9 mouse cellular contexts compared by ENCODE assay signal in the genomic region with DNA sequence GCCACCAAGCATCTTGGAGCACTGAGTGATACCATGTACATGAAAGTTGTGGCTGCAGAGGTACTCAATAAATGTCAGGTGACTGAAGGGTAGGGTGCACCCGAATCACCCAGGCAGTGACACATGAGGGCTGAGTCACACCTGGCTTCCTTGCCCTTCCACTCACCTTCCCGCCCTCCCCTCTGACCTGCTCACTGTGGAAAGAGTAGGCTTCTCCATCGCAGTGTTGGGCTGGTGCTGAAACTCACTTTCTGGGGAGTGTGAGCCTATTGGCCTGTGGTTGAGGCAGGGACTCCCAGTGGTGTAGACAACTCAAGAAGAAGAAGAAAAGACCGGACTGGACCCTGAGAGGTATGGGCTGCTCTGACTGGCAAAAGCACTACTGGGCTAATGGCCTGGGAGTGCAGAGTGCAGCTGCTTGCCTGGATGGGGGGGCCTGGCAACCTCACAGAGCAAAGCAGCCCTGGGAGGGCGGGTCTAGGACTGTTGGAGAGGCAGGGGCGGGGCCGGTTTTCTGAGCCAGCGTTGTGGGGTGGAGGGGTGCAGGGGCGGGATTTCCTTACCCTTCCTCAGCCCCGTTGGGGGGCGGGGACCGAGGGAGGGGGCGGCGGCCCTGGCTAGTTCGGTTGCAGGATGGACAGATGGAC. TPM values are rescaled to one million over a fixed set of nuclear protein-coding genes. Genes with fewer than 3 reads are reported as not detected.
DNase-seq lines count a peak whose midpoint lies in the region; ATAC-seq and TF ChIP-seq lines count a peak whose summit lies in the region.
"Had no signal": no experiment of that assay in that cellular context is flagged by ENCODE, and none has a peak within 500 bp of the region (broad histone marks: within the 10 kb centered on the region; RNA-seq: fewer than 3 reads in every experiment).

No protein-coding gene starts in this region.

- TF ChIP-seq CTCF in midbrain, postnatal 0 days (IDR thresholded peaks at IDR 0.05) = no peak
- TF ChIP-seq CTCF in heart, postnatal 0 days (IDR thresholded peaks at IDR 0.05; ENCODE audit: low read depth) = no peak

- TF ChIP-seq EP300 in heart, postnatal 0 days (IDR thresholded peaks at IDR 0.05; ENCODE audit: low read depth) = no peak

- intact Hi-C loops in left cerebral cortex, postnatal 36 days (cut with DNase I) = no loop called here

- no peak overlapping the region for H3K9ac ChIP-seq in midbrain, postnatal 0 days (replicated peaks; ENCODE audit: low read length, poor library complexity, severe bottlenecking)
- H3K9ac ChIP-seq in heart, postnatal 0 days (replicated peaks; ENCODE audit: low read depth, low read length) = no peak overlapping the region
- no peak overlapping the region for H3K9ac ChIP-seq in liver, embryonic 15.5 days
- H3K9ac ChIP-seq: liver, embryonic 14.5 days had no signal

- DNase-seq in midbrain, embryonic 10.5 days (ENCODE audit: low spot score) = no peak
- DNase-seq in midbrain, postnatal 0 days (ENCODE audit: low spot score) = no peak
- peak; percentile 39 for DNase-seq in embryo, embryonic 9.5 days (ENCODE audit: extremely low spot score)
- DNase-seq in heart, postnatal 0 days (ENCODE audit: low spot score) = no peak
- peak; percentile 67 to 81 for DNase-seq in urinary bladder, postnatal 4 days (ENCODE audit: low spot score in 2 of 2)
- DNase-seq in layer of hippocampus, postnatal 25 days (ENCODE audit: extremely low spot score in 1 of 2, low spot score in 1 of 2) = no peak
- no peak for DNase-seq in left cerebral cortex, postnatal 36 days (ENCODE audit: low spot score in 2 of 2)

- no peak for ATAC-seq in midbrain, postnatal 0 days (ENCODE audit: low FRiP score)
- no peak for ATAC-seq in heart, postnatal 0 days (ENCODE audit: insufficient read depth, low read depth)
- no peak for ATAC-seq in liver, embryonic 15.5 days (ENCODE audit: insufficient read depth)

- WGBS in midbrain, embryonic 10.5 days = 22% methylated on average over 15 of the region's 15 CpGs
- 23% methylated on average over 14 of the region's 15 CpGs for WGBS in midbrain, postnatal 0 days
- 24% methylated on average over 15 of the region's 15 CpGs for WGBS in heart, postnatal 0 days
- WGBS in liver, embryonic 15.5 days (ENCODE audit: insufficient replicate concordance) = 24% methylated on average over 15 of the region's 15 CpGs

- H3K27me3 ChIP-seq in midbrain, embryonic 10.5 days (ENCODE audit: low read depth, poor library complexity, severe bottlenecking) = no peaks in the 10 kb centered on the region
- no peaks in the 10 kb centered on the region for H3K27me3 ChIP-seq in midbrain, postnatal 0 days (ENCODE audit: insufficient read depth, low read length)
- H3K27me3 ChIP-seq in heart, postnatal 0 days (ENCODE audit: control insufficient read depth, insufficient read depth, low read length) = no peaks in the 10 kb centered on the region
- H3K27me3 ChIP-seq in liver, embryonic 15.5 days = no peaks in the 10 kb centered on the region; the same call in 1 of the 2 replicates

- H3K9me3 ChIP-seq in midbrain, embryonic 10.5 days (replicated peaks) = no peaks in the 10 kb centered on the region
- H3K9me3 ChIP-seq in midbrain, postnatal 0 days (ENCODE audit: low read length) = no peaks in the 10 kb centered on the region
- H3K9me3 ChIP-seq in heart, postnatal 0 days (replicated peaks; ENCODE audit: control insufficient read depth, low read length) = no peaks in the 10 kb centered on the region
- H3K9me3 ChIP-seq in liver, embryonic 15.5 days (replicated peaks) = no peaks in the 10 kb centered on the region

- H3K4me3 ChIP-seq in midbrain, embryonic 10.5 days = peak overlapping the region; percentile 27; the same call in 1 of the 2 replicates
- H3K4me3 ChIP-seq in midbrain, postnatal 0 days (ENCODE audit: low read depth, low read length) = no peak overlapping the region
- 0 out of 2 replicates have a peak overlapping the region, but pooled peaks have one; percentile 9 for H3K4me3 ChIP-seq in heart, postnatal 0 days (ENCODE audit: low read depth, low read length)
- no peak overlapping the region for H3K4me3 ChIP-seq in liver, embryonic 15.5 days (replicated peaks)

- no peaks in the 10 kb centered on the region for H3K36me3 ChIP-seq in midbrain, embryonic 10.5 days
- H3K36me3 ChIP-seq in midbrain, postnatal 0 days (ENCODE audit: insufficient read depth, low read length) = no peaks in the 10 kb centered on the region
- no peaks in the 10 kb centered on the region for H3K36me3 ChIP-seq in heart, postnatal 0 days (replicated peaks; ENCODE audit: control insufficient read depth, insufficient read depth, low read length)
- H3K36me3 ChIP-seq in liver, embryonic 15.5 days (replicated peaks) = no peaks in the 10 kb centered on the region

- peak overlapping the region; percentile 55; the same call in 1 of the 2 replicates for H3K27ac ChIP-seq in midbrain, embryonic 10.5 days (replicated peaks)
- H3K27ac ChIP-seq in midbrain, postnatal 0 days (ENCODE audit: low read depth, low read length) = no peak overlapping the region
- no peak overlapping the region for H3K27ac ChIP-seq in heart, postnatal 0 days (ENCODE audit: low read depth)
- H3K27ac ChIP-seq in liver, embryonic 15.5 days (replicated peaks) = no peak overlapping the region
- H3K27ac ChIP-seq: liver, embryonic 14.5 days had no signal

- peaks cover 36% of the 10 kb centered on the region for H3K4me1 ChIP-seq in midbrain, embryonic 10.5 days
- H3K4me1 ChIP-seq in midbrain, postnatal 0 days (ENCODE audit: insufficient read depth, low read length) = peaks cover 6% of the 10 kb centered on the region; the same call in 1 of the 2 replicates
- H3K4me1 ChIP-seq in heart, postnatal 0 days (ENCODE audit: control insufficient read depth, insufficient read depth) = peaks cover 34% of the 10 kb centered on the region
- peaks cover 59% of the 10 kb centered on the region for H3K4me1 ChIP-seq in liver, embryonic 15.5 days (replicated peaks)

- no peak overlapping the region for H3K4me2 ChIP-seq in midbrain, postnatal 0 days (ENCODE audit: low read depth, low read length, poor library complexity, severe bottlenecking)
- H3K4me2 ChIP-seq in heart, postnatal 0 days (ENCODE audit: low read depth, low read length) = peak overlapping the region; percentile 43
- H3K4me2 ChIP-seq in liver, embryonic 15.5 days = peak overlapping the region; percentile 8; the same call in 1 of the 2 replicates

RNA-seq across cellular contexts. Expression of gene Ucn2, which starts 2.0 kb away (rescaled TPM):
- polyA plus RNA-seq in midbrain, embryonic 10.5 days (2016; fragmentation: Nextera tagmentation; extraction: Ambion mirVana) = not detected in 2 replicates
- total RNA-seq in midbrain, postnatal 0 days (2014; rRNA removed) = not detected in 2 replicates
- not detected in 2 replicates for polyA plus RNA-seq in midbrain, postnatal 0 days (2015; fragmentation: Nextera tagmentation; extraction: Ambion mirVana)
- total RNA-seq in heart, postnatal 0 days (2014; rRNA removed; ENCODE audit: low replicate concordance) = not detected in 2 replicates
- polyA plus RNA-seq in heart, postnatal 0 days (2015; fragmentation: Nextera tagmentation; extraction: Ambion mirVana) = not detected in 2 replicates
- 0.07 TPM in 1 of 2 replicates, not detected in the other for polyA plus RNA-seq in liver, embryonic 15.5 days (2015; fragmentation: Nextera tagmentation; extraction: Ambion mirVana)
- not detected for total RNA-seq in layer of hippocampus, postnatal 25 days (2021)
- under 1 TPM in 1 of 2 experiments, not detected in 1; 0.70 TPM for total RNA-seq in left cerebral cortex, postnatal 36 days (2021)

RNA-seq across cellular contexts. Expression of gene Pfkfb4, which starts 3.8 kb away (rescaled TPM):
- 11.9 and 13.9 TPM in 2 replicates for polyA plus RNA-seq in midbrain, embryonic 10.5 days (2016; fragmentation: Nextera tagmentation; extraction: Ambion mirVana)
- 46.1 and 51.7 TPM in 2 replicates for total RNA-seq in midbrain, postnatal 0 days (2014; rRNA removed)
- 24.1 and 28.6 TPM in 2 replicates for polyA plus RNA-seq in midbrain, postnatal 0 days (2015; fragmentation: Nextera tagmentation; extraction: Ambion mirVana)
- total RNA-seq in heart, postnatal 0 days (2014; rRNA removed; ENCODE audit: low replicate concordance) = 4.0 and 7.6 TPM in 2 replicates
- polyA plus RNA-seq in heart, postnatal 0 days (2015; fragmentation: Nextera tagmentation; extraction: Ambion mirVana) = 2.3 and 3.1 TPM in 2 replicates
- polyA plus RNA-seq in liver, embryonic 15.5 days (2015; fragmentation: Nextera tagmentation; extraction: Ambion mirVana) = 3.9 and 4.5 TPM in 2 replicates
- 10 to 100 TPM in 1 of 2 experiments, 1 to 10 TPM in 1; 10.0 to 10.9 TPM for total RNA-seq in layer of hippocampus, postnatal 25 days (2021)
- total RNA-seq in left cerebral cortex, postnatal 36 days (2021) = 10 to 100 TPM; 12.7 to 18.2 TPM

RNA-seq across cellular contexts. Expression of gene Col7a1, which starts 34.4 kb away (rescaled TPM):
- polyA plus RNA-seq in midbrain, embryonic 10.5 days (2016; fragmentation: Nextera tagmentation; extraction: Ambion mirVana) = 2.3 and 2.4 TPM in 2 replicates
- total RNA-seq in midbrain, postnatal 0 days (2014; rRNA removed) = 1.7 and 4.5 TPM in 2 replicates
- 0.71 and 1.5 TPM in 2 replicates for polyA plus RNA-seq in midbrain, postnatal 0 days (2015; fragmentation: Nextera tagmentation; extraction: Ambion mirVana)
- 0.58 and 1.3 TPM in 2 replicates for total RNA-seq in heart, postnatal 0 days (2014; rRNA removed; ENCODE audit: low replicate concordance)
- polyA plus RNA-seq in heart, postnatal 0 days (2015; fragmentation: Nextera tagmentation; extraction: Ambion mirVana) = 0.47 and 0.57 TPM in 2 replicates
- polyA plus RNA-seq in liver, embryonic 15.5 days (2015; fragmentation: Nextera tagmentation; extraction: Ambion mirVana) = 0.33 and 0.60 TPM in 2 replicates
- total RNA-seq in layer of hippocampus, postnatal 25 days (2021) = 1 to 10 TPM; 2.0 to 3.0 TPM
- total RNA-seq in left cerebral cortex, postnatal 36 days (2021) = 1 to 10 TPM; 1.4 to 5.5 TPM

RNA-seq across cellular contexts. Expression of gene Shisa5, which starts 50.5 kb away (rescaled TPM):
- 32.9 and 37.2 TPM in 2 replicates for polyA plus RNA-seq in midbrain, embryonic 10.5 days (2016; fragmentation: Nextera tagmentation; extraction: Ambion mirVana)
- 79.7 and 80.6 TPM in 2 replicates for total RNA-seq in midbrain, postnatal 0 days (2014; rRNA removed)
- 75.0 and 89.3 TPM in 2 replicates for polyA plus RNA-seq in midbrain, postnatal 0 days (2015; fragmentation: Nextera tagmentation; extraction: Ambion mirVana)
- total RNA-seq in heart, postnatal 0 days (2014; rRNA removed; ENCODE audit: low replicate concordance) = 76.9 and 102 TPM in 2 replicates
- polyA plus RNA-seq in heart, postnatal 0 days (2015; fragmentation: Nextera tagmentation; extraction: Ambion mirVana) = 49.0 and 51.8 TPM in 2 replicates
- 23.1 and 23.6 TPM in 2 replicates for polyA plus RNA-seq in liver, embryonic 15.5 days (2015; fragmentation: Nextera tagmentation; extraction: Ambion mirVana)
- total RNA-seq in layer of hippocampus, postnatal 25 days (2021) = 10 to 100 TPM; 49.3 to 52.1 TPM
- total RNA-seq in left cerebral cortex, postnatal 36 days (2021) = 10 to 100 TPM; 63.9 to 74.8 TPM

RNA-seq across cellular contexts. Expression of gene Uqcrc1, which starts 51.4 kb away (rescaled TPM):
- polyA plus RNA-seq in midbrain, embryonic 10.5 days (2016; fragmentation: Nextera tagmentation; extraction: Ambion mirVana) = 490 and 491 TPM in 2 replicates
- 407 and 456 TPM in 2 replicates for total RNA-seq in midbrain, postnatal 0 days (2014; rRNA removed)
- polyA plus RNA-seq in midbrain, postnatal 0 days (2015; fragmentation: Nextera tagmentation; extraction: Ambion mirVana) = 522 and 562 TPM in 2 replicates
- 1,707 and 1,762 TPM in 2 replicates for total RNA-seq in heart, postnatal 0 days (2014; rRNA removed; ENCODE audit: low replicate concordance)
- 1,738 and 1,782 TPM in 2 replicates for polyA plus RNA-seq in heart, postnatal 0 days (2015; fragmentation: Nextera tagmentation; extraction: Ambion mirVana)
- polyA plus RNA-seq in liver, embryonic 15.5 days (2015; fragmentation: Nextera tagmentation; extraction: Ambion mirVana) = 316 and 353 TPM in 2 replicates
- total RNA-seq in layer of hippocampus, postnatal 25 days (2021) = 100 to 1,000 TPM; 353 to 403 TPM
- total RNA-seq in left cerebral cortex, postnatal 36 days (2021) = 100 to 1,000 TPM; 349 to 409 TPM

Comparison
In these comparisons a context has a peak if more than half of its experiments do, and no peak if none do; other contexts are left out.
1. H3K4me3 ChIP-seq: peak in midbrain, embryonic 10.5 days (single experiment) and heart, postnatal 0 days (single experiment); none in midbrain, postnatal 0 days (single experiment) and liver, embryonic 15.5 days (single experiment).
2. DNase-seq: peak in embryo, embryonic 9.5 days (single experiment) and urinary bladder, postnatal 4 days (2 of 2); none in midbrain, embryonic 10.5 days (single experiment), midbrain, postnatal 0 days (single experiment), heart, postnatal 0 days (single experiment), layer of hippocampus, postnatal 25 days (0 of 2) and left cerebral cortex, postnatal 36 days (0 of 2).